Comparison of ENCODE assay signal across 9 mouse cellular contexts in genomic region chr14:59260056-59260455, GRCm38 (mm10). TPM values are rescaled to one million over a fixed set of nuclear protein-coding genes. Genes with fewer than 3 reads are reported as not detected.
DNase-seq lines count a peak whose midpoint lies in the region; ATAC-seq lines count a peak whose summit lies in the region.
"Had no signal": no experiment of that assay in that cellular context is flagged by ENCODE, and none has a peak within 500 bp of the region (broad histone marks: within the 10 kb centered on the region; RNA-seq: fewer than 3 reads in every experiment).

Gene Gm6904, minus strand, starts transcription at chr14:59260216.

- intact Hi-C loops in heart, postnatal 10 days (cut with DNase I), result no loop called here

- no peak for ATAC-seq in erythroblast, adult 5-6 weeks (replicated peaks; ENCODE audit: low FRiP score, poor library complexity, severe bottlenecking)
- ATAC-seq: intestine, embryonic 16.5 days had no signal

- DNase-seq in 3134 (ENCODE audit: extremely low read depth, insufficient read length, low spot score) (peak; percentile 3), A20 (ENCODE audit: low read depth, low spot score) (peak; percentile 85)
- DNase-seq in heart, postnatal 10 days, result peak; percentile 12 to 19
- DNase-seq in lung, postnatal 4 days, result peak; percentile 22 to 23
- DNase-seq in right cerebral cortex, postnatal 14 days, result no peak
- no peak for DNase-seq in layer of hippocampus, postnatal 36 days
- no peak for DNase-seq in urinary bladder, postnatal 25 days (ENCODE audit: low spot score)

RNA-seq across cellular contexts. Expression of gene Gm6904, which starts in this region (rescaled TPM):
- not detected for total RNA-seq in heart, postnatal 10 days (2021)
- total RNA-seq in layer of hippocampus, postnatal 36 days (2021), result not detected
- total RNA-seq in erythroblast, adult 5-6 weeks (2015; ENCODE audit: low replicate concordance), result not detected in 2 replicates
- total RNA-seq in erythroblast, adult 5-6 weeks (2017; ENCODE audit: low replicate concordance), result 0.51 TPM in 1 of 2 replicates, not detected in the other

Comparison
In these comparisons a context has a peak if more than half of its experiments do, and no peak if none do; other contexts are left out.
1. Peak in DNase-seq in heart, postnatal 10 days; RNA of the gene not detected or under 1 TPM.
2. DNase-seq: peak in 3134 (single experiment), A20 (single experiment) and lung, postnatal 4 days (2 of 2); none in right cerebral cortex, postnatal 14 days (single experiment), layer of hippocampus, postnatal 36 days (0 of 2) and urinary bladder, postnatal 25 days (single experiment).